Mouse (Mus musculus) kidney, postnatal 4 days (tissue): Measurements from ENCODE around the gene Tspan5.

Experiments used
- DNase-seq, 2 experiments: peaks; one replicate each; pipeline ENCODE4 v3.0.0; 2021; ENCODE audit warnings: mixed read lengths in 2 of 2

Gene Tspan5

DNA sequence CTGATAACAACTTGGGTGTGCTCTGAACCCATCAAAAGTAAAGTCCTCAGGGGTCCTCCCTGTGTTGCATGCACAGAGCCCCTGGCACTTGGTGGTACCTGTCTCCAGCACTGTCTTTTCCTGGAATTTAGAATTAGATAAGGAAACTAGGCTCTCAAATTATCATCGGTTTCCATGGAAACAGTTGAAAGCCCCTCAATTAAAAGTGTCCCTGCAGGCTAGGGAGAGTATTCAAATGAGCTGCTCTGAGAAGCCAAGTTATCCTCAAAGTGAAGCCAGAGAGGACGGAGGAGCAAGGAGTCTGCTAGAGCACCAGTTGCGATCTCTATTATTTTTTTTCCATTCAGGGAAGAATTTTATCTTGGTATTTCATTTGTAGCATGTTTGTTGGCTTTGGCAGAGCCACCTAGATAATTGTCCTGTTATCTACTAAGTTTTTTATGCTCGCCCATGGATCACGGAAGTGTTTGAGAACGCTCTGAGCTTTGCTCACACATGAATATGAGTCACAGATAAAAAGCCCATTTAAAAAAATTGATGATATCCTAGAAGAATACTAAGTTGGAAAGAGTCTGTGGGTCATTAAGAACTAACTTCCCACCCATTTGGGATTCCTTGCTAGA, 139.8 kb downstream of the Tspan5 start:
- DNase-seq, result no peak

DNA sequence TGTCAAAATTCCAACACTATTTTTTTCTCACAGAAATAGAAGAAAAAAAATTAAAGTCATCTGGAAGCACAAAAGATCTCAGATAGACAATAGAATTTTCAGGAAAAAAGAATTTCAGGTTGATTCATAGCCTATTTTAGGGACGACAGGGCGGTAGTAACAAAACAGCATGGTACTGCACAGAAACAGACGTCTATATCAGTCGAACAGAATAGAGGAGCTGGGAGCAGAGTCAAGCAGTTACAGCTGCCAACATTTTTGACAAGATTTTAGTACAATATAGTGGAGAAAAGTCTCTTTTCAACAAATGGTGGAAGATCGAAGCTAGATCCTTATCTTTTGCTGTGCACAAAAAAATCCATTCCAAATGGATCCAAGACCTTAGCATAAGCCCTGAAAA, 144.1 kb downstream of the Tspan5 start:
- DNase-seq, result no peak

DNA sequence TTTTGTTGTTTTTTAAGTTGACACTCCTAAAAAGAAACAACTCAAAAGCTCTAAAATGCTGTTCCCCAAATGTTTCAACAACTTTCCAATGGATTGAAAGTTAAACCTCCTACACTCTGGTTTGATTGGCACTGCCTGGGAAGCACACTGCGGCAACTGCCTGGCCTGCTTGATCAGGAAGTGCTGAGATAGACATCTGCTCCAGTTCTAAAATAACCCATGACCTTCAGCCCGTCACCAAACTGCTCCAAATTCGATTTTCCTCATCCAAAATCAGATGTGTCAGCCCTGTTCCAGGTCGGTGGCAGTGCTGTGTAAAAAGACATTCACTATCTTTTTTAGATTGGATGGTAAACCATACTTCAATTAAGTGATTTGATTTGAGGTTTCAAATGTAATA, 147.2 kb downstream of the Tspan5 start:
- DNase-seq, result peak in 1 of 2 experiments; percentile 14

- DNase-seq, result no peak
These were observed 147.8 kb downstream of the Tspan5 start for GRCm38 (mm10) chr3:138889769-138890295.

DNA sequence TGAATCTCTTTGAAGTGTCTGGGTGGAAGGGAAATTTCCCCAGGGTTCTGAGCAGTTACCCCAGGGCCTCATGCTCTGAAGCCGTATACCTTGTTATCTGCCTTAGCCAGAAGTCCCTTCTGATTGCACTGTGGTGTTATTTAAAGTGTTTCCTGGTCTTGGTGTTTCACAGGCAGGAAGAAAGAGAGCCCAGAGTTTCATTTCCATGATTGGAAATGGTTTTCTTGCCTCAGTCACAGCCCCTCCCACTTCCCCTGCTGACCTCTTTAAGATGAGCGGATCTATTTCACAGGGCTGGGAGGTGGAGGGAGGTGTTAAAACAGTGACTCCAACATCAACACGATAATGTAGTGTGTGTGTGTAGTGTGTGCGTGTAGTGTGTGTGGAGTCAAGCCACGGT, 151.5 kb downstream of the Tspan5 start:
- no peak for DNase-seq

- no peak for DNase-seq
These were observed 155.5 kb downstream of the Tspan5 start for GRCm38 (mm10) chr3:138897500-138897899.

DNA sequence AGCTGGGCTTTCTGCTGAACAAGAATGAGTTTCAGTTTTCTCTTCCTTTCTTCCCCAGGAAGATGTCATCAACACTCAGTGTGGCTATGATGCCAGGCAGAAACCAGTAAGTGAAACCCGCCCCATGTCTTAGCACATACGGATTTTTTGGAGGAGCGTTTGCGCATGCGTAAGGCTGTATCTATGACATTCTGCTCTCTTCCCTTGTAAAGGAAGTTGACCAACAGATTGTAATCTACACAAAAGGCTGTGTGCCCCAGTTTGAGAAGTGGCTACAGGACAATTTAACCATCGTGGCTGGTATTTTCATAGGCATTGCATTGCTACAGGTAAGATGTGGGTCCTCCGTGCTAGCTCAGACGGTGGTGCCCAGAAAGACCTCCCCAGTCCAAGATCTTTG, 156.1 kb downstream of the Tspan5 start:
- DNase-seq, result no peak

GRCm38 (mm10) chr3:138900571-138901141, 158.7 kb downstream of the Tspan5 start:
- DNase-seq, result no peak

- DNase-seq, result peak; percentile 43 to 62
These were observed 163.7 kb downstream of the Tspan5 start for GRCm38 (mm10) chr3:138905678-138906077.

DNA sequence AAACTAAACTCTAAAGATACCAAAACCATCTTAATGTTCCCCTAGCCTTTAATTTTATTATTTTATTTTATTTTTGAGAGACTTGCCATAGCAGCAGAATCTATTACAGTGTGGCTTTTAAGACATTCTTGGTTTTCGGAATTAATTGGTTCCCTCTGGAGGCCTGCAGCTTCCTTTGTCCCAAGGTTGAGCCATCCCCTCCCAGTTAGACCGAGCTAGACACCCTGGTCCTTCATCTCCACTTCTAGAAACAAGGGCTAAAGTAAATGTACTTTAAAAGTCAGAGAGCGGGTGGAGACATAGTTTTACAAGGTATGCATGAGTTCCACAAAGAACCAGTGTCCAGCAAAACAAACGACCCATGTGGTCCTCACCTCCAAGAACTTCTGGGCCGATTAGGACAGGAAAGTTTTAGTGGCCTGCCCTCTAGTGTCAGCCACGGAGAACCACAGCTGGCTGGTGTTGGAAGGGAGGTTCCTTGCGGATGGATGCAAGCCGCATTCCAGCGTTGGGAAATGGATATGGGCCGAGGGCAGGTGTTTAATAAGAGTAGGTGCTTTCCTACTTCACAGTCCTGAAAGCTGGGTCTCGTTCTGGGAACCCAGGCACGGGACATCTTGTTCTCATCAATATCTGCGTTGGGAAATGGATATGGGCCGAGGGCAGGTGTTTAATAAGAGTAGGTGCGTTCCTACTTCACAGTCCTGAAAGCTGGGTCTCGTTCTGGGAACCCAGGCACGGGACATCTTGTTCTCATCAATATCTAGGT, 164.3 kb downstream of the Tspan5 start:
- peak; percentile 79 to 83 for DNase-seq

DNA sequence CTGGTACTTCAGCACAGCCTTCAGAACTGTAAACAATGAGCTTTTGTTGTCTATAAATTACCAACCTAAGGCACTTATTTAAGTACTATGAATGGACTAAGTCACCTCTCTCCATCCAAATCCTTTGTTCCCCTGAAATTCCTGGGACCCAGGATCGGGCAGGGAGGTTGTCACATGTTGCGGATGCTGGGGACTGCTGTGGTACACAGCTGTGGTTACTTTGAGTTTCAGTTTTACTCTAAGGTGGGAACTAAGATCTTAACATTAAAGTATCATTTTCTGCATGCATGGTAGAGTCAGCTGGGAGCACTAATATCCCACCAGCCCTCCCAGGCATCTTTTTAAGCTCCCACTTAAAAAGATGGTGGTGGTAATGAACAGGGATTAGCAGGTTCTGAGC, 167.3 kb downstream of the Tspan5 start:
- DNase-seq, result no peak

DNA sequence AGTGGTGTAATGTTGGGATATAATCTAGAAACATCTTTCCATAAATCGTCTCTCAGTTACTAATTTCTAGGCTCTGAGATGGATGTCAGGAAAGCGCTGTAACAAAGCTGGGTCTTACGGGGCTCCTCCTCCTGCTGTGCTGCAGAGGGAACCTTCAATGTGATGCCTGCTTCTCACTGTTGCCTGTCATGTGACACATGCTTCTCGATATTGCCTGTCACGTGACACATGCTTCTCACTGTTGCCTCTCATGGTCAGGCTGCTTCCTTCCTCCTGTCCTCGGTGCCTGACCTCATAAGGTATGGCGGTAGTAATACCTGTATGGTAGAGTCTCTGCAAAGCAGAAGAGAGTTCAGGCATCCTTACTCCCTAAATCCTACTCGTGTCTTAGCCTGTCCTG, 170.5 kb downstream of the Tspan5 start:
- DNase-seq, result no peak

DNA sequence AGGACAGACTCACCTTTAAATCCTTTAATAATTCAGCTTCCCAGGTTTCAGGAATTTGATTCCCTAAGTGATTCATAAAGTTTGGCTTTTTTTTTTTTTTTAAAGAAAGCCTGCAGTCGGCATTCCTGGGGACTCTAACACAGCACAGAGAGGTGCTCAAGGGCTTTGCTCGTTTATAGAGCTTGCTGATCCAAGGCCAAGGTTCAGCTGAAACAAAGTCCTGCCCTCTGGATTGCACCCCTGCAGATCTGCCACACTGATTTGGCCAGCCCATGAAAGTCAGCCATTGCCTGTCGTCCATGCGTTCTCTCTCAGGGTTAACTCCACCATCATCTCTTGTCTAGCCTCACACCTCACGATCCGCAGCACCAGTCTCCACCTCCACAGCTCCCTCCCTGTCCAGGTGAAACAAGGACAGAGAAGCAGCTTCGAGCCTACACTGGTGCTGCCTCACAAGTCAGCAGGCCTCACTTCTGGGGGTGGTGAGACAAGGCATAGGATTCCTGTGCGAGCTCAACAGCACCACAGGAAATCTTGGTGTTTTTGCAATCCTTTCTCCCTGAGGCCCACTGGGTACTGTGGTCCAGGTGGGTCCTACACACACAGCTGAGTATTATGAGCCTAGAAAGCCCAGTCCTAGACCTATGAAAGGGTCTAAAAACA, 172.8 kb downstream of the Tspan5 start:
- no peak for DNase-seq

DNA sequence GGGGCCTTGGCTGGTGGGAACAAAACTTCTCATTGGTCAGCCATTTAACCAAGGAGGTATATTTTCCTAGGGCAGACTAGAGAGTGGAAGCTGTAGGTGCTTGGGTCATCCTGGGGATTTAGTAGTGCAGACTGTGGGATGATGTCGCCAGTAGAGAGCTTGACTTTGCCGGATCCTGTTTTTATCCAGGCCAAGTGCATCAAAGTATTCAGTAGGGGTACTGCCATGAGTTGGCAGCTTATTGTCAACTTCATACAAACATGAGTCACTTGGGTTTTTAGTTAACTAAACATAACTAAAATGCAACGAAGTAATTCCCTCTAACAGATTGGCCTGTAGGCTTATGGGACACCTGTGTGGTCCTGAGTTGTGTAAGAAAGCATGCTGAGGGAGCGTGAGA, 174.6 kb downstream of the Tspan5 start:
- no peak for DNase-seq

- no peak for DNase-seq
These were observed 175.0 kb downstream of the Tspan5 start for GRCm38 (mm10) chr3:138917016-138917415.

- no peak for DNase-seq
These were observed 176.2 kb downstream of the Tspan5 start for GRCm38 (mm10) chr3:138918241-138918640.

DNA sequence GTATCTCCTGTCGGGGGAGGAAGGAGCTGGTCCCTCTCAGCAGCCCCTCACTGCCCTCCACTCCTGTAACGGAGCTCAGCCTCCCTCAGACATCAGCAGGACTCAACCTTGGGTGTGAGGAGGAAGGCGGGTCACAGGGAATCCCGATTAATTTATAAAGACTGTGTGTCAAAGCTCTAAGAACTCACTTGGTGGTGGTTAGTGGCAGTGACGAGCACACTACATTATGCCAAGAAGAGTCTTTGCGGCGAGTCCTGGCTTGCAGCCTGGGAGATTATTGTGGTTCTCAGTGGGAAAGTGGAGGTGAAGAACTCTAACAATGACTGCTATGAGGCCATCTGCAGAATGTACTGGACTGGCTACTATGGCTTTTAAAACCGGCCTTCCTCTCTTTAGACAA, 184.2 kb downstream of the Tspan5 start:
- no peak for DNase-seq

DNA sequence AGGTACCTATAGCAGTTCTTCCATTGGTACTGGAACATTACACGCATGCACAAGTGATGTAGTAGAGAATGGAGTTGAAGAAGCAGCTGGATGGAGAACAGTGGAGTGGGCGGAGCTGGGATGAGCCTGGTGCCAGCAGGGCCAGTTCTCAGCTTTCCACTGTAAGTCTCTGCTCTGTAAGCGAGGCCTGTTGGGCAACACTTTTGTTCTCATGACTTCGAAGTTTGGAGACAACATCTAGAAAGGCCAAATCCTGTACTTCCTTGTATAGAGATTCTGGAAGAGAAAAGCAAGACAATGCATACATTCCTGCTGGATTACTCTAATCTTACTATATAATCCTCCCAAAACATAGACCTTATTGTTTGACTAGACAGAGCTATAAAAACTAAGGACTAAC, 185.4 kb downstream of the Tspan5 start:
- no peak for DNase-seq

DNA sequence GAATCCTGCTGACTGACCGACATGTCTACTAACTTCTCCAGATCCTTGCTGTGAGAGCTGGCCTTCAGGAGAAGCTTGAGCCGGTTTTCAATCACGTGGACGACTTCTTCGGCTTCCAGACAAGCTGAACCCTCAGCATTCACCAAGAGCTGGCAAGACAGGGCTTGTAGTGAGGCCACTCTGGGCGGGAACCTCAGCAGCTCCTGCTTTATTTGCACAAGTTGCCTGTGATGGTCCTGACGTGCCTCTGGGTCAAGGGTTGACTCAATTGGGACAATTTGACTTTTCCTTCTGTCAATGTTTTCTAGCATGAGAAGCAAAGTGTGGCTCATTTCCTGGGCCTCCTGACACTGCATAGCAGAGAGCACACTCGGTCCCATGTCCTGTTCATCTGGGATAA, 194.8 kb downstream of the Tspan5 start:
- DNase-seq, result no peak

GRCm38 (mm10) chr3:138937241-138937640, 195.2 kb downstream of the Tspan5 start:
- DNase-seq, result no peak

- DNase-seq, result no peak
These were observed 199.6 kb downstream of the Tspan5 start for GRCm38 (mm10) chr3:138941604-138942003.

- no peak for DNase-seq
These were observed 203.5 kb downstream of the Tspan5 start for GRCm38 (mm10) chr3:138945516-138945915.

- DNase-seq, result no peak
These were observed 207.1 kb downstream of the Tspan5 start for GRCm38 (mm10) chr3:138949081-138949480.
